Mouse (Mus musculus) gastrocnemius, postnatal 25 days (tissue): ENCODE data around the gene 1700057G04Rik. TPM values are rescaled to one million over a fixed set of nuclear protein-coding genes. Genes with fewer than 3 reads are reported as not detected.
"Not testable (repeated sequence)": the region's sequence is repeated elsewhere in the genome, so short reads cannot be mapped to it uniquely, and the experiment has no call there.

Source experiments
- DNase-seq: peaks from one replicate; pipeline ENCODE4 v3.0.0; 2022
- total RNA-seq, 2 experiments: library from RNA; stranded (reverse); gene quantifications; 1 replicate in 1 of 2; 2 replicates in 1 of 2; pipeline ENCODE4 v1.2.3; 2021

1700057G04Rik gene
- total RNA-seq, 2 experiments from 2014 or later, result not detected

GRCm38 (mm10) chr9:92305075-92305474, 4.1 kb upstream of the 1700057G04Rik start:
- no peak for DNase-seq

- no peak for DNase-seq
Measured at GRCm38 (mm10) chr9:92305620-92306220, 3.5 kb upstream of the 1700057G04Rik start.

- no peak for DNase-seq
Measured at GRCm38 (mm10) chr9:92316791-92317190, 7.6 kb downstream of the 1700057G04Rik start.

- DNase-seq, result not testable (repeated sequence)
Measured at GRCm38 (mm10) chr9:92325936-92326335, 16.8 kb downstream of the 1700057G04Rik start.

- no peak for DNase-seq
Measured at GRCm38 (mm10) chr9:92326813-92327212, 17.6 kb downstream of the 1700057G04Rik start.

GRCm38 (mm10) chr9:92331383-92331782, 22.2 kb downstream of the 1700057G04Rik start:
- DNase-seq, result no peak

- no peak for DNase-seq
Measured at GRCm38 (mm10) chr9:92334845-92335244, 25.7 kb downstream of the 1700057G04Rik start.

- DNase-seq, result no peak
Measured at GRCm38 (mm10) chr9:92335277-92335818, 26.2 kb downstream of the 1700057G04Rik start.

- DNase-seq, result no peak
Measured at GRCm38 (mm10) chr9:92337063-92337462, 27.9 kb downstream of the 1700057G04Rik start.

- no peak for DNase-seq
Measured at GRCm38 (mm10) chr9:92337661-92338060, 28.5 kb downstream of the 1700057G04Rik start.

- no peak for DNase-seq
Measured at GRCm38 (mm10) chr9:92338954-92339353, 29.8 kb downstream of the 1700057G04Rik start.

- no peak for DNase-seq
Measured at GRCm38 (mm10) chr9:92351924-92352323, 42.7 kb downstream of the 1700057G04Rik start.

- no peak for DNase-seq
Measured at GRCm38 (mm10) chr9:92353306-92353705, 44.1 kb downstream of the 1700057G04Rik start.

GRCm38 (mm10) chr9:92360691-92361310, 51.6 kb downstream of the 1700057G04Rik start:
- DNase-seq, result no peak

- DNase-seq, result no peak
Measured at GRCm38 (mm10) chr9:92363478-92363877, 54.3 kb downstream of the 1700057G04Rik start.

GRCm38 (mm10) chr9:92368920-92369319, 59.7 kb downstream of the 1700057G04Rik start:
- no peak for DNase-seq

GRCm38 (mm10) chr9:92373896-92374295, 64.7 kb downstream of the 1700057G04Rik start:
- DNase-seq, result no peak

GRCm38 (mm10) chr9:92374705-92375199, 65.6 kb downstream of the 1700057G04Rik start:
- no peak for DNase-seq

GRCm38 (mm10) chr9:92375378-92375777, 66.2 kb downstream of the 1700057G04Rik start:
- no peak for DNase-seq

GRCm38 (mm10) chr9:92377967-92378366, 68.8 kb downstream of the 1700057G04Rik start:
- DNase-seq, result no peak

GRCm38 (mm10) chr9:92379240-92379639, 70.1 kb downstream of the 1700057G04Rik start:
- no peak for DNase-seq

- no peak for DNase-seq
Measured at GRCm38 (mm10) chr9:92383415-92383814, 74.2 kb downstream of the 1700057G04Rik start.

- DNase-seq, result no peak
Measured at GRCm38 (mm10) chr9:92384401-92384800, 75.2 kb downstream of the 1700057G04Rik start.

GRCm38 (mm10) chr9:92385831-92386230, 76.7 kb downstream of the 1700057G04Rik start:
- DNase-seq, result no peak
